Mouse (Mus musculus): ENCODE measurements around the gene Vps13d. TPM values are rescaled to one million over a fixed set of nuclear protein-coding genes. Genes with fewer than 3 reads are reported as not detected.

Gene Vps13d
- 10 to 100 TPM; 52.8 to 53.6 TPM for total RNA-seq (2021)

GRCm38 (mm10) chr4:145194559-145195162 lies at the start of gene Vps13d:
Gene Vps13d, minus strand, starts transcription at chr4:145195005.
- intact Hi-C loops (cut with DNase I): loop anchor here (5.0 kb wide), 1 partner anchor 93 kb away; no protein-coding TSS in a partner anchor
- DNase-seq (ENCODE audit: extremely low spot score in 1 of 2, low spot score in 2 of 2): peak; percentile 86 to 94

GRCm38 (mm10) chr4:145242719-145243350 lies 48.0 kb upstream of the Vps13d start:
- intact Hi-C loops (cut with DNase I): no loop called here
- no peak for DNase-seq (ENCODE audit: extremely low spot score in 1 of 2, low spot score in 2 of 2)

DNA sequence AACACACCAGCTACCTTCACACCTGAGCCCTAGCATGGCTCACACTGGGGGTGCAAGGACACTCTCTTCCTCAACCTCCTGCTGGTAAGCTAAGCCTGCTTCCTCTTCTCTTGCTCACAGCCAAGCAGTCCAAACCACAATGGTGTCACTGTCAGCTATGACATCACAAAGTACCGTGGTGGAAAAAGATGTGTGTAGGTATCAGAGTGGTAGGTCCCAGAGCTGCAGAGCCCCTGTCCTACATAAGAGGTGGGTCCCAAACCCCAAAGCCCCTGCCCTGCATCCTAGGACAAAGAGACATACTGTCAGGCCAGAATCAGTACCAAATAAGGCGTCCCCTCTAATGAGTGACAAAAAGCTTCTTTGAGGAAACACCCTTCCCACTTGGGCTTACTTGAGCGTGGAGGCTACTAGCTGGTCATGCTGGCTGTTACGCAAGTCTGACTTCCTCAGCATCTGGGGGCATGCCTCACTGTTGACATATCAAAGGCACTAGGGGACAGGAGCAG lies 46.0 kb upstream of the Vps13d start:
- no peak for DNase-seq (ENCODE audit: extremely low spot score in 1 of 2, low spot score in 2 of 2)

DNA sequence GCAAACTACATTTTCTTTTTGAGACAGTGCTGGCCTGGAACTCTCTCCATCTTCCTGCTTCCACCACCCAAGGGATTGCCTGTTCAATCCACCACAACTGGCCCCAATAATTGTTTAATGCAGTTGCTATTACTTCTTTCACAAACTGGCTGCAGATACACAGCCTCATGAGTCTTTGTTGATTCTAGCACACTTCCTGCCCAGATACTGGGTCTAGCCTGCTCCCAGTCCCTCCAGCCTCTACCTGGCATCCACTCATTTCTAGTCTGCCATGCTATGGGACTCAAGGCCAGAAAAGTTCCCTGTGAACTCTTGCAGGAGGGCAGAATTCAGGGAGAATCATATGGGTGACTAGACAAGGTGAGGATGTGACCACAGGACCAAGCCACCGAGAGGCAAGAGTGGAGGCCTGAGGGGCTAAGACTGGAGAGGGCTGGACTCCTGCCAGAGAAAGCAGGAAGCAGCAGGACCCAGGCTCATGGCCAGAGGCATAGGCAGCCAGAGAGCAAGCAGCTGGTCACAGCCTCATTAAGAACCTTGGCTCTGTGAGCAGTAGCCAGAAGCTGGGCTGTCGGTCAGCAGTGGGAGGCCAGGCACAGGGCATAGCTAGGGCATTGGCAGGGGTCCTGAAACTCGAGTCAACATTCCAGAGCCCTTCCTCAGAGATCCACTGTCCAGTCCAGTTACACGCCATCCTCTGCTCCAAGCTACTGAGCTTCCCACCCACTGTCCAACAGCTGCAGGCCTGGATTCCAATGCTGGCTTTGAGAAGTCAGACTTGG lies 44.4 kb upstream of the Vps13d start:
- intact Hi-C loops (cut with DNase I): no loop called here
- peak; percentile 58 to 89 for DNase-seq (ENCODE audit: extremely low spot score in 1 of 2, low spot score in 2 of 2)

More for the DNA sequence above, 46.0 kb upstream of the Vps13d start:
- intact Hi-C loops (cut with DNase I): no loop called here

DNA sequence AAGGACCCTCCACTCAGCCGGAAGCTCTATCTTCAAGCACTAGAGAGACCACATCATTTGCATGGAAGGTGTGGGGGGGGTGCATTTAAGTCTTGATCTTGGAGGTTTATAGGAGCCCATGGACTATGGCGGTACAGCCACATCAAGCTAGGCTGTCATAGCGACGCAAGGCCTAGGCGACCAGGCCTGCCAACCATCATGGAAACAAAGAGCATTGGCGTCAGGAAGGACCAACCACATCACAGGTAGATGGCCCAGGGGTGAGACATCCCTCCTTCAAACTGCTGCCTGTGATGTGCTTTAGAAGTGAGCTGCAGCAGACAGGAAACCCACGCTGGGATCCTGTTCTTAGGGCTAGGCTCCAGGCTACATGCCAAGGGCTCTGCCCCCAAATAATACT lies 41.2 kb upstream of the Vps13d start:
- no peak for DNase-seq (ENCODE audit: extremely low spot score in 1 of 2, low spot score in 2 of 2)
- intact Hi-C loops (cut with DNase I): no loop called here

GRCm38 (mm10) chr4:145233487-145234228 lies 38.9 kb upstream of the Vps13d start:
- DNase-seq (ENCODE audit: extremely low spot score in 1 of 2, low spot score in 2 of 2): no peak
- intact Hi-C loops (cut with DNase I): no loop called here

GRCm38 (mm10) chr4:145231732-145232131 lies 36.9 kb upstream of the Vps13d start:
- intact Hi-C loops (cut with DNase I): no loop called here
- DNase-seq (ENCODE audit: extremely low spot score in 1 of 2, low spot score in 2 of 2): no peak

DNA sequence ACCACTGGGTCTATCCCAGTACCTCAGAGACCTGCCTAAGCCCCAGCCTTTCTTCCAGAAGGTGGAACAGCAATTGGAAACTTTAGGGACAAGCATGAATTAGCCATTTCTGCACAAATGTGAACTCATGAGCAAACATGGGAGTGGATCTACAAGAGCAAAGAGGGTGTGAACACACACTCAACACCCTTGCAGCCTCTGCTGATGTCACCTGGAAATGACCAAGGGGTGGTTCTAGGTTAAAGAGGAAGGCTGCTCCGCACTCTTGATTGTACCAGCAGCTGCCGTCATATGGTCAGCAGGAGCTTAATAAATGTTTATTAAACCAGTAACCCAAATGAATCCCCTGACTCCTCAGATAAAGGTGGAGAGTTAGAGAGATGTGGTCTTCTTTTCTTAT lies 35.8 kb upstream of the Vps13d start:
- intact Hi-C loops (cut with DNase I): no loop called here
- DNase-seq (ENCODE audit: extremely low spot score in 1 of 2, low spot score in 2 of 2): no peak

DNA sequence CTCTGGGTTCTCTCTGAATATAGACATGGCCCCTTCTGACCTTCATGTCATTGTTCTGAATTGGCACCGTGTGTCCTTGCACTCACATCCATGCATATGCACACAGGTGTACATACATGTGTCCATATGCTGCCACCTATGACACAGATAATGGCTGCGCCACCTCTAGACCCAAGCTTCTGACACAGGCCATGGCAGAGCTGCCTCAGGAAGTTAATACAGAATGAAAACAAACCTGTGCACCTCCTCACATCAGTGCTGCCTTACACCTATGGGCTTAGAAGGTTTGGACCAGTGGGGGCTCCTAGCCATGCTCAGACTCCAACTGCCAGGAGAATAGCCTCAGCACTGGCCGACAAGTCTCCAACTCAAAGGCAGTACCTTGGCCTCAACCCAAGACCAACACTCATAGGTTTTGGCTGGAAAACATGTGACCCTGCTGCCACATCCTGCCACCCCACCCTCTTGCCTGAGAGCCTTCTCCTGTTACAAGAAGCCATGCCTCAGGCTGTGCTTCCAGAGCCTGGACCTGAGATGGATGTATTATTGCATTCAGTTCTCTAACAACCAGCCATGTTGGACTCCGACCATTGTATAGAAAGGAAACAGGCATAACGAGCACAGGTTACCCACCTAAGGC lies 34.8 kb upstream of the Vps13d start:
- peak in 1 of 2 experiments; percentile 66 for DNase-seq (ENCODE audit: extremely low spot score in 1 of 2, low spot score in 2 of 2)
- intact Hi-C loops (cut with DNase I): no loop called here

GRCm38 (mm10) chr4:145229051-145229450 lies 34.2 kb upstream of the Vps13d start:
- DNase-seq (ENCODE audit: extremely low spot score in 1 of 2, low spot score in 2 of 2): no peak
- intact Hi-C loops (cut with DNase I): no loop called here

- intact Hi-C loops (cut with DNase I): no loop called here
These were observed 29.8 kb upstream of the Vps13d start for GRCm38 (mm10) chr4:145224613-145225012.

GRCm38 (mm10) chr4:145222064-145222463 lies 27.3 kb upstream of the Vps13d start:
- no peak for DNase-seq (ENCODE audit: extremely low spot score in 1 of 2, low spot score in 2 of 2)
- intact Hi-C loops (cut with DNase I): no loop called here

More at GRCm38 (mm10) chr4:145224613-145225012, 29.8 kb upstream of the Vps13d start:
- DNase-seq (ENCODE audit: extremely low spot score in 1 of 2, low spot score in 2 of 2): no peak

GRCm38 (mm10) chr4:145221379-145221778 lies 26.6 kb upstream of the Vps13d start:
- no peak for DNase-seq (ENCODE audit: extremely low spot score in 1 of 2, low spot score in 2 of 2)
- intact Hi-C loops (cut with DNase I): no loop called here

- intact Hi-C loops (cut with DNase I): no loop called here
These were observed 25.2 kb upstream of the Vps13d start for GRCm38 (mm10) chr4:145220001-145220400.

DNA sequence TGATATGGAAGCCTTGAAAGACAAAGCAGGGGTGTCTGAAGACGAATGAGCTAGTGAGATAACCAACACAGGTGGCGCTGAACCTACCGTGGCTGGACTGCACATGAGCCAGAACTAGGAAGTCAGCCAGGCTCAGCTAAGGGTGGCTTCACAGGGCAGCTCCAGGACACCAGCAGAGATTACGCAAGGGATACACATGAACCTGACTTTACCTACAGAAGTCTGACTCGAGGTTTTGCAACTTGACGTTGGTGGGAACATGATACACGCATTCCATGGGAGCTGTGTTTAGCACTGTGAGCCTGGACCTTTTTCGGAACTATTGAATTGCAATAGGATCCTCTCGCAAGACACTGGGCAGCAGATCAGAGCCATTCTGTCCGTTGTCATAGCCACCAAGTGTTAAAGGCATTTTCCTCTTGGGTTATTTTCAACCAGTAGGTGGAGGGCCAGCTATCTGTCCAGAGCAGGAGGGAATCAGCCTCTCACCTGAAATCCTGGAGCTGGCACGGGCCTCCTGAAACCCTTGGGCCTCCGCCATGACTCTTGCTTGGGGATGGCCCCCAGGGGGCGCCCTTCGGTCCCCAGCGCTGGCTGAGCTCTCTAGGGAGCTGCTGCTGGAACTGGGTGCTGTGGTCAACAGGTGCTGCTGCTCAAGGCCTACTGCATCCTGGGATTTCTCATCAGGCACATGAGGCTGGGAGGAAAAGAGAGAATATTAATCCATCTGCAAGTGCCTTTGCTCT lies 24.6 kb upstream of the Vps13d start:
- peak in 1 of 2 experiments; percentile 56 for DNase-seq (ENCODE audit: extremely low spot score in 1 of 2, low spot score in 2 of 2)
- intact Hi-C loops (cut with DNase I): no loop called here

More at GRCm38 (mm10) chr4:145220001-145220400, 25.2 kb upstream of the Vps13d start:
- DNase-seq (ENCODE audit: extremely low spot score in 1 of 2, low spot score in 2 of 2): no peak

DNA sequence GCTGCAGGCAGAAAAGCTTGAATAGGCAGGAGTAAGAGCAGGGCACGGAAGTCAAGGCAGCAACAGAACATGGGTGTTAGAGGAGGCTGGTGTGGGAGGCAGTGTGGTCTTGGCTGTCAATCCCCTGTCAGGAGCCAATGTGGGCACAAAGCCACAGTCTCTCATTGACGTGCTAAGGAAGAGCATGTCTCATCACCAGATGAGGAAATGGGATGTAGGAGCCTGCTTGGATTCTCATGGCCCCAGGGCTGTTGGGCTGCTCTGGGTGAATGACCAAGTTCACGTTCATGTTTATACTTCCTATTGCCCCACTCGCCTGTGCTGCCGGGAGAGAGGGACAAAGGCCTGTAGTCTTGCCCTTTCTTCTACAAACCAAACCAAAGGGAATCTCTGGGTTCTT lies 23.0 kb upstream of the Vps13d start:
- intact Hi-C loops (cut with DNase I): no loop called here
- DNase-seq (ENCODE audit: extremely low spot score in 1 of 2, low spot score in 2 of 2): no peak

DNA sequence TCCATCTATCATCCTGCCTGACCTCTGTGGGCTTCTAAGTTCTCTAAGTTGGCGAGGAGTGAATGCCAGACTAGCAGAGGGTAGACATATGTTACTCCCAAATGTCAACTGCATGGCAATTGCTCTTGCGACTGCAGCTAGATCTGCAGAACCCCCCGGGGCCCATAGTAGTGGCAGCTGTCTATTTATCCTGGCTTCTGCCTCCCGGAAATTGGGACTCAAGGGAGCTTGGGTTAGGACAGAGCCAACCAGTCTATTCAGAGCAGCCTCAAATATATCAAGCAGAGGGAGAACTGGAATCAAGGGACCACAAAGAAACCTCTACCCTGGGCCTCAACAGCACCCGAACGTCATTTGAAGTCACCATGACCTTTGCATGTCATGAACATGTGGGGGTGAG lies 22.2 kb upstream of the Vps13d start:
- intact Hi-C loops (cut with DNase I): no loop called here
- DNase-seq (ENCODE audit: extremely low spot score in 1 of 2, low spot score in 2 of 2): no peak

- no peak for DNase-seq (ENCODE audit: extremely low spot score in 1 of 2, low spot score in 2 of 2)
- intact Hi-C loops (cut with DNase I): no loop called here
These were observed 20.6 kb upstream of the Vps13d start for GRCm38 (mm10) chr4:145215396-145215795.
